ENCODE assay signal across 10 mouse cellular contexts in genomic region chr9:123796174-123796573, GRCm38 (mm10). TPM values are rescaled to one million over a fixed set of nuclear protein-coding genes. Genes with fewer than 3 reads are reported as not detected.
DNase-seq lines count a peak whose midpoint lies in the region; ATAC-seq and TF ChIP-seq lines count a peak whose summit lies in the region.
"Had no signal": no experiment of that assay in that cellular context is flagged by ENCODE, and none has a peak within 500 bp of the region (broad histone marks: within the 10 kb centered on the region; RNA-seq: fewer than 3 reads in every experiment).

No protein-coding gene starts in this region.

- intact Hi-C loops in left cerebral cortex, postnatal 25 days (cut with DNase I), result loop anchor here (2.0 to 5.0 kb wide), 2 partner anchors 84 to 157 kb away; no protein-coding TSS in a partner anchor

- ATAC-seq in intestine, embryonic 14.5 days (replicated peaks; ENCODE audit: low FRiP score, low TSS enrichment, low read depth), result no peak
- no peak; the same call in 1 of the 2 replicates for ATAC-seq in intestine, embryonic 15.5 days
- peak; percentile 77 for ATAC-seq in inflammation-experienced regulatory T-cells, adult 6 months
- peak; percentile 63; the same call in 1 of the 2 replicates for ATAC-seq in midbrain, postnatal 0 days (ENCODE audit: low FRiP score)

- 58% methylated on average over 3 of the region's 3 CpGs for WGBS in intestine, embryonic 14.5 days
- WGBS in intestine, embryonic 15.5 days, result 47% methylated on average over 3 of the region's 3 CpGs
- WGBS in embryonic facial prominence, embryonic 10.5 days, result 78% methylated on average over 3 of the region's 3 CpGs
- WGBS in midbrain, postnatal 0 days, result 75% methylated on average over 3 of the region's 3 CpGs
- 72% methylated on average over 3 of the region's 3 CpGs for WGBS in thymus, adult 2 months

- H3K27ac ChIP-seq in intestine, embryonic 14.5 days (ENCODE audit: low read depth), result no peak overlapping the region
- no peak overlapping the region for H3K27ac ChIP-seq in intestine, embryonic 15.5 days
- no peak overlapping the region for H3K27ac ChIP-seq in embryonic facial prominence, embryonic 10.5 days (replicated peaks)
- no peak overlapping the region for H3K27ac ChIP-seq in midbrain, postnatal 0 days (ENCODE audit: low read depth, low read length)
- no peak overlapping the region for H3K27ac ChIP-seq in thymus, adult 2 months (ENCODE audit: control insufficient read depth, insufficient read depth, low read length)
- H3K27ac ChIP-seq: embryonic facial prominence, embryonic 12.5 days; lung, embryonic 15.5 days had no signal

- H3K4me2 ChIP-seq in intestine, embryonic 14.5 days (ENCODE audit: low read length), result no peak overlapping the region
- no peak overlapping the region for H3K4me2 ChIP-seq in intestine, embryonic 15.5 days (replicated peaks)
- no peak overlapping the region for H3K4me2 ChIP-seq in midbrain, postnatal 0 days (ENCODE audit: low read depth, low read length, poor library complexity, severe bottlenecking)
- H3K4me2 ChIP-seq: embryonic facial prominence, embryonic 12.5 days; lung, embryonic 15.5 days had no signal

- no peaks in the 10 kb centered on the region for H3K4me1 ChIP-seq in intestine, embryonic 14.5 days (replicated peaks; ENCODE audit: control insufficient read depth, insufficient read depth, low read length)
- H3K4me1 ChIP-seq in intestine, embryonic 15.5 days (replicated peaks), result no peaks in the 10 kb centered on the region
- H3K4me1 ChIP-seq in embryonic facial prominence, embryonic 10.5 days, result no peaks in the 10 kb centered on the region
- H3K4me1 ChIP-seq in midbrain, postnatal 0 days (ENCODE audit: insufficient read depth, low read length), result no peaks in the 10 kb centered on the region
- H3K4me1 ChIP-seq in thymus, adult 2 months (replicated peaks; ENCODE audit: control insufficient read depth, insufficient read depth, low read length), result peaks cover 5% of the 10 kb centered on the region
- H3K4me1 ChIP-seq: embryonic facial prominence, embryonic 12.5 days; lung, embryonic 15.5 days had no signal

- peak; percentile 82 for TF ChIP-seq CTCF in midbrain, postnatal 0 days (IDR thresholded peaks at IDR 0.05)
- TF ChIP-seq CTCF in thymus, adult 2 months (IDR thresholded peaks at IDR 0.05; ENCODE audit: borderline replicate concordance, control insufficient read depth, extremely low read depth, insufficient read depth, low read length, poor library complexity), result no peak

- no peak overlapping the region for H3K9ac ChIP-seq in intestine, embryonic 14.5 days (ENCODE audit: low read length)
- no peak overlapping the region for H3K9ac ChIP-seq in intestine, embryonic 15.5 days
- H3K9ac ChIP-seq in midbrain, postnatal 0 days (replicated peaks; ENCODE audit: low read length, poor library complexity, severe bottlenecking), result no peak overlapping the region
- H3K9ac ChIP-seq: embryonic facial prominence, embryonic 12.5 days; lung, embryonic 15.5 days had no signal

- H3K36me3 ChIP-seq in intestine, embryonic 14.5 days (ENCODE audit: control insufficient read depth, insufficient read depth, low read length), result peaks cover 72% of the 10 kb centered on the region
- peaks cover 12% of the 10 kb centered on the region; the same call in 1 of the 2 replicates for H3K36me3 ChIP-seq in intestine, embryonic 15.5 days
- peaks cover 72% of the 10 kb centered on the region for H3K36me3 ChIP-seq in embryonic facial prominence, embryonic 10.5 days (replicated peaks)
- peaks cover 43% of the 10 kb centered on the region; the same call in 1 of the 2 replicates for H3K36me3 ChIP-seq in midbrain, postnatal 0 days (ENCODE audit: insufficient read depth, low read length)
- peaks cover 53% of the 10 kb centered on the region for H3K36me3 ChIP-seq in thymus, adult 2 months (ENCODE audit: control insufficient read depth, insufficient read depth, low read length)

- no peaks in the 10 kb centered on the region for H3K27me3 ChIP-seq in intestine, embryonic 14.5 days (replicated peaks; ENCODE audit: control insufficient read depth, insufficient read depth, low read length)
- no peaks in the 10 kb centered on the region for H3K27me3 ChIP-seq in intestine, embryonic 15.5 days (replicated peaks)
- H3K27me3 ChIP-seq in embryonic facial prominence, embryonic 10.5 days (replicated peaks; ENCODE audit: low read depth, poor library complexity, severe bottlenecking), result no peaks in the 10 kb centered on the region
- no peaks in the 10 kb centered on the region for H3K27me3 ChIP-seq in midbrain, postnatal 0 days (ENCODE audit: insufficient read depth, low read length)
- H3K27me3 ChIP-seq in thymus, adult 2 months (ENCODE audit: control insufficient read depth, insufficient read depth, low read length), result no peaks in the 10 kb centered on the region
- H3K27me3 ChIP-seq: embryonic facial prominence, embryonic 12.5 days; lung, embryonic 15.5 days had no signal

- TF ChIP-seq POLR2A in thymus, adult 2 months (IDR thresholded peaks at IDR 0.05; ENCODE audit: control insufficient read depth, extremely low read depth, insufficient read depth, low read length, poor library complexity), result no peak

- DNase-seq in intestine, embryonic 14.5 days (ENCODE audit: low spot score), result peak; percentile 72
- DNase-seq in T-cell, adult 2 months (ENCODE audit: low spot score), result peak; percentile 63
- peak; percentile 44 for DNase-seq in embryonic facial prominence, embryonic 10.5 days (ENCODE audit: low spot score)
- peak; percentile 45 to 63 for DNase-seq in left cerebral cortex, postnatal 25 days (ENCODE audit: low spot score in 2 of 2)
- peak; percentile 69 for DNase-seq in midbrain, postnatal 0 days (ENCODE audit: low spot score)
- peak; percentile 68 for DNase-seq in thymus, adult 2 months

- no peaks in the 10 kb centered on the region for H3K9me3 ChIP-seq in intestine, embryonic 14.5 days (ENCODE audit: control insufficient read depth, low read length)
- H3K9me3 ChIP-seq in intestine, embryonic 15.5 days, result no peaks in the 10 kb centered on the region
- no peaks in the 10 kb centered on the region for H3K9me3 ChIP-seq in embryonic facial prominence, embryonic 10.5 days
- no peaks in the 10 kb centered on the region for H3K9me3 ChIP-seq in midbrain, postnatal 0 days (ENCODE audit: low read length)
- H3K9me3 ChIP-seq: embryonic facial prominence, embryonic 12.5 days; lung, embryonic 15.5 days had no signal

- no peak overlapping the region for H3K4me3 ChIP-seq in intestine, embryonic 14.5 days (ENCODE audit: low read depth, low read length)
- no peak overlapping the region for H3K4me3 ChIP-seq in intestine, embryonic 15.5 days (replicated peaks)
- no peak overlapping the region for H3K4me3 ChIP-seq in embryonic facial prominence, embryonic 10.5 days
- H3K4me3 ChIP-seq in midbrain, postnatal 0 days (ENCODE audit: low read depth, low read length), result no peak overlapping the region
- no peak overlapping the region for H3K4me3 ChIP-seq in thymus, adult 2 months (ENCODE audit: control insufficient read depth, insufficient read depth, low read length)
- H3K4me3 ChIP-seq: embryonic facial prominence, embryonic 12.5 days; lung, embryonic 15.5 days had no signal

RNA-seq across cellular contexts. Expression of gene Cxcr6, which starts 10.1 kb away (rescaled TPM):
- polyA plus RNA-seq in intestine, embryonic 14.5 days (2014; fragmentation: Nextera tagmentation; extraction: Ambion mirVana), result 1.3 and 1.9 TPM in 2 replicates
- polyA plus RNA-seq in intestine, embryonic 15.5 days (2015; fragmentation: Nextera tagmentation; extraction: Ambion mirVana), result 1.3 and 1.6 TPM in 2 replicates
- polyA plus RNA-seq in embryonic facial prominence, embryonic 10.5 days (2016; fragmentation: Nextera tagmentation; extraction: Ambion mirVana), result 0.15 and 0.17 TPM in 2 replicates
- polyA plus RNA-seq in inflammation-experienced regulatory T-cells, adult 6 months (2017; shearing (Covaris generic)), result 100 to 1,000 TPM; 136 to 568 (median 166) TPM
- total RNA-seq in left cerebral cortex, postnatal 25 days (2021), result not detected
- not detected in 2 replicates for total RNA-seq in midbrain, postnatal 0 days (2014; rRNA removed)
- 0.12 TPM in 1 of 2 replicates, not detected in the other for polyA plus RNA-seq in midbrain, postnatal 0 days (2015; fragmentation: Nextera tagmentation; extraction: Ambion mirVana)
- polyA plus RNA-seq in thymus, adult 2 months (2012; rRNA removed), result 4.3 and 4.6 TPM in 2 replicates

RNA-seq across cellular contexts. Expression of gene Fyco1, which starts 55.5 kb away (rescaled TPM):
- 12.8 and 13.8 TPM in 2 replicates for polyA plus RNA-seq in intestine, embryonic 14.5 days (2014; fragmentation: Nextera tagmentation; extraction: Ambion mirVana)
- 11.2 and 12.0 TPM in 2 replicates for polyA plus RNA-seq in intestine, embryonic 15.5 days (2015; fragmentation: Nextera tagmentation; extraction: Ambion mirVana)
- 10.9 and 11.2 TPM in 2 replicates for polyA plus RNA-seq in embryonic facial prominence, embryonic 10.5 days (2016; fragmentation: Nextera tagmentation; extraction: Ambion mirVana)
- polyA plus RNA-seq in inflammation-experienced regulatory T-cells, adult 6 months (2017; shearing (Covaris generic)), result 10 to 100 TPM; 24.2 to 49.9 (median 41.1) TPM
- total RNA-seq in left cerebral cortex, postnatal 25 days (2021), result 10 to 100 TPM; 22.0 to 26.8 TPM
- total RNA-seq in midbrain, postnatal 0 days (2014; rRNA removed), result 11.9 and 14.8 TPM in 2 replicates
- polyA plus RNA-seq in midbrain, postnatal 0 days (2015; fragmentation: Nextera tagmentation; extraction: Ambion mirVana), result 7.7 and 9.0 TPM in 2 replicates
- polyA plus RNA-seq in thymus, adult 2 months (2012; rRNA removed), result 11.6 and 13.0 TPM in 2 replicates

Comparison
In these comparisons a context has a peak if more than half of its experiments do, and no peak if none do; other contexts are left out.
1. ATAC-seq: peak in inflammation-experienced regulatory T-cells, adult 6 months (single experiment) and midbrain, postnatal 0 days (single experiment); none in intestine, embryonic 14.5 days (single experiment) and intestine, embryonic 15.5 days (single experiment).
2. RNA of gene Cxcr6, which starts 10.1 kb away (polyA plus RNA-seq): 136 to 568 TPM in inflammation-experienced regulatory T-cells, adult 6 months; 4.3 to 4.6 TPM in thymus, adult 2 months, 1.3 to 1.6 TPM in intestine, embryonic 15.5 days, 1.3 to 1.9 TPM in intestine, embryonic 14.5 days, 0.15 to 0.17 TPM in embryonic facial prominence, embryonic 10.5 days and 0.12 TPM in midbrain, postnatal 0 days; every median in the first group is over 10 times any median in the second.
3. Peak in every context shown above with its lines, with median percentiles within 50 percentile points of each other: DNase-seq.